Mouse (Mus musculus): ENCODE data around the gene Ube2l3. TPM values are rescaled to one million over a fixed set of nuclear protein-coding genes. Genes with fewer than 3 reads are reported as not detected.

Gene Ube2l3
- total RNA-seq (2023), result 100 to 1,000 TPM; 179 to 186 TPM

GRCm38 (mm10) chr16:17202549-17202948 is at the start of gene Ube2l3:
Gene Ube2l3 (minus strand): TSS chr16:17202649.

DNA sequence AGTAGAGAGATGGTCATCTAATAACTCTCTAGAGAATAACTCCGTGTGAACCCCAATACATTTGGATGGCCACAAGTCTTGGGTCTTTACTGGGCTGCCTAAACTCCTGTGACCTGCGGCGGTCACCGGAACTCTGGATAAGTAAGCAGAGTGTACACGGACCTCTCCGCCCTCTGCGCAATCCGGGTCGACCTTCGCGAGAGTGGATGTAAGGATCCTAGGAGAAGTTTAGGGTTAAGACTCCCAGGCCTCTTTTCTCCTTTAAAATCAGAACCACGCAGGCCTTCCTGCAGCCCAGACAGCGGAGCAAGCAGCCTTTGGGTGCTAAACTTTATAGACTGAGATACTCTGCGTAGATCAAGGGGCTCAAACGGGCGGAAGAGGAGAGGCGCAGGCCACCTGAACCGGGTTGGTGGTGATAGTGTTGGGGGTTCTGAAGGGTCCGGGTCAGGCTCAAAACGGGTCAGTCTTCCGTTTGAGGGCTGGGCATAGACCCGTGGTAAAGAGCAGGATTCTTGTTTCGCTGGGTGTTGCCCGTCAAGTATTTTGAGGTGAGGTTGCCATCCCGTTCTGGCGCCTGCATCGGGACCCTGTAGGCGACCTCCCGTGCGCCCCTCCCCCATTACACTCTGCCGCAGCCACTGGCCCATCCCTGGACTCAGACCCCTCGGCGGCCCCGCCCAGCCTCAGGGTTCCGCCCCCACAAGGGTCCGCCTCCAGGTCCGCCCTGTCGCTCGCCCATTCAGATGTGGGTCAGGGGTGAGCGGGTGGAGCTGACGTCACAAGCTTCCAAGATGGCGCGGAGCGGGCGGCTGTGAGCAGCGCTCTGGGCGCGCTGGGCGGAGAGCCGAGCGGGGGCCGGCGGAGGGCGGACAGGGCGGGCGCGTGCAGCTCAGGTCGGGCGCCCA is 30.6 kb upstream of the Ube2l3 start, which contains the start of gene Hic2:
Hic2 (plus strand) TSS at position 779 of the 908 bp plus-strand sequence.

GRCm38 (mm10) chr16:17208389-17209361 is 6.2 kb upstream of the Ube2l3 start, which contains the start of gene Rimbp3:
Gene Rimbp3 (plus strand): TSS chr16:17208603.

GRCm38 (mm10) chr16:17146772-17147235 is 55.6 kb downstream of the Ube2l3 start, which contains the start of gene Ccdc116:
Gene Ccdc116 (minus strand): TSS chr16:17147229.

DNA sequence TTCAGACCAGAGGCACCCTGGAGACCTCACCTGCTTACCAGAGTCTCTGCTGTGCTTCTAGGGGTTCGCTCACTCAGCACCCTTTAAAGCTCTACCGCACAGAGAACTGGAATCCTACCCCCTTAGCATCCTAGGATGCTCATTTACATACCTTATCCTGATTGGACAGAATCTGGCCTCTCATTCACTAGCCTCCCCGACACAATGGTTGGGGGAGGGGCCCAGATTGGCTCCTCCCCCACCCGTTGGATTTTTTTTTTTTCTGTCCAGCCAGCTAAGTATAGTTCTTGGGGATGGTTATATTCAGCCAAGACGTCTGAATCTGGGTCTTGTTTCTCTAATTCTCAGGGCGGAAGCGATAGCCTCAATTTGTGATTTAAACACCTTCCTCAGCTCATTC is 58.1 kb downstream of the Ube2l3 start, which contains the start of gene Ydjc:
Ydjc (plus strand) TSS at position 283 of the 400 bp plus-strand sequence.

GRCm38 (mm10) chr16:17132089-17132905 is 70.2 kb downstream of the Ube2l3 start, which contains the start of gene Sdf2l1:
Gene Sdf2l1 (minus strand): TSS chr16:17132383.

GRCm38 (mm10) chr16:17124871-17125520 is 77.5 kb downstream of the Ube2l3 start, which contains the start of gene 2610318N02Rik:
Gene 2610318N02Rik (minus strand): TSS chr16:17125167.

DNA sequence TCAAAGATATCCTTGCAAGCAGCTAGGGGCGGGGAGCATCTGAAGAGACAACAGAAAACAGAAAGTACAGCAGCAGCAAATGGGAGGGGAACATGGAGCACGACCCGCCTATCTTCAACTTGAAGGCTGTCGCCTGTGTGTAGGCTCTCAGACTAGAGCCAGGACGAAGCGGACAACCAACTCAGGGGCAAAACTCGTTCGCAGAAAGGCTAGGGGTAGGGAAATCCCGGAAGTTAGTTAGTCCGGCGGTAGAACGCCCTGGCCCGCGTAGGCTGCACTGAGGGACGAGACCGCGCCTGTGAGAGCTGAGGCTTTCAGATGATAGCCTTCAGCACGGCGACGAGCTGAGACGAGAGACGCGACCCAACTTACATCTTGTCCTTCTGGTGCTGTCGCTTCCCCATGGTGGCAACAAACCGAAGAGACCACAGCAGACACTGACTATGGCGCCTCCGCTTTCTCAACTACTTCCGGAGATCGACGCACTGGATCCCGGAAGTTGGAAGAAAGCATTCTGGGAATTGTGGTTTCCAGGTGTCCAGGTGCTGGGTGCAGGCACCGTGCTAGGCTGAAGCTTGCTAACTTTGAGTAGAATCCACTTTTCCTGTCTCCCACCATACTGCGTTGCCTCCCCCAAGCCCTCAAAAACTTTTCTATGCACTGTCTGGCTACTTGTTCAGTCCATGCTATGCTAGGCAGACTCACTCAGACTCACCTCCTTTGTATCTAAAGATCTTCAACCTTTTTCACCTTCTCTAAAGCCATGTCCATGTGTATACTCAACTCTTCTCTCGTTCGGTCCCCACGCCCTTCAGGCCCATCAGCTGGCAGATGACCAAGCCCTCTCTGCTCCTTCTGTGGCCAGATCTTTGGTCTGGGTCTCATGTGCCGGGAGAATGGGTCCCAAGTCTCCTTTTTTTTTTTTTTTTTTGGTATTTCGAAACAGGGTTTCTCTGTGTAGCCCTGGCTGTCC is 91.4 kb downstream of the Ube2l3 start, which contains the start of gene Ppil2:
Ppil2 (minus strand) TSS at position 487 of the 973 bp plus-strand sequence.

Other genes with a start within 250 kb of the Ube2l3 start
- 100 to 1,000 TPM; 127 to 135 TPM for gene Mapk1, start 219.3 kb downstream of the Ube2l3 start, total RNA-seq (2023)
- under 1 TPM; 0.15 to 0.55 TPM for gene Ypel1, start 133.0 kb downstream of the Ube2l3 start, total RNA-seq (2023)
- gene Ppil2, start 91.4 kb downstream of the Ube2l3 start, total RNA-seq (2023), result 10 to 100 TPM; 90.6 to 96.3 TPM
- 1 to 10 TPM; 1.0 to 1.3 TPM for gene 2610318N02Rik, start 77.5 kb downstream of the Ube2l3 start, total RNA-seq (2023)
- 10 to 100 TPM; 95.6 to 99.5 TPM for gene Sdf2l1, start 70.3 kb downstream of the Ube2l3 start, total RNA-seq (2023)
- gene Ydjc, start 58.0 kb downstream of the Ube2l3 start, total RNA-seq (2023), result 1 to 10 TPM; 7.2 to 8.4 TPM
- under 1 TPM in 1 of 2 experiments, not detected in 1; 0.50 TPM for gene Ccdc116, start 55.4 kb downstream of the Ube2l3 start, total RNA-seq (2023)
- under 1 TPM; 0.18 to 0.21 TPM for gene Rimbp3, start 6.0 kb upstream of the Ube2l3 start, total RNA-seq (2023)
- gene Hic2, start 30.9 kb upstream of the Ube2l3 start, total RNA-seq (2023), result 1 to 10 TPM; 4.0 to 6.4 TPM
- 1 to 10 TPM; 7.9 to 9.5 TPM for gene Tmem191c, start 73.4 kb upstream of the Ube2l3 start, total RNA-seq (2023)
- gene Serpind1, start 128.7 kb upstream of the Ube2l3 start, total RNA-seq (2023), result not detected
- gene Snap29, start 203.3 kb upstream of the Ube2l3 start, total RNA-seq (2023), result 10 to 100 TPM; 30.4 to 34.7 TPM
- 10 to 100 TPM; 71.9 to 82.1 TPM for gene Pi4ka, start 203.7 kb upstream of the Ube2l3 start, total RNA-seq (2023)
- 10 to 100 TPM; 37.9 to 38.1 TPM for gene Crkl, start 249.3 kb upstream of the Ube2l3 start, total RNA-seq (2023)

Measured in monocyte, adult 59 days (primary cell).